ENCODE assay signal across 17 mouse cellular contexts in genomic region chr7:96484006-96484581, GRCm38 (mm10).
DNase-seq lines count a peak whose midpoint lies in the region; ATAC-seq and TF ChIP-seq lines count a peak whose summit lies in the region.
"Had no signal": no experiment of that assay in that cellular context is flagged by ENCODE, and none has a peak within 500 bp of the region (broad histone marks: within the 10 kb centered on the region; RNA-seq: fewer than 3 reads in every experiment).

No protein-coding gene starts in this region.

- H3K4me2 ChIP-seq in hindbrain, postnatal 0 days (ENCODE audit: low read depth, low read length) = no peak overlapping the region
- H3K4me2 ChIP-seq in hindbrain, embryonic 14.5 days (replicated peaks) = no peak overlapping the region
- H3K4me2 ChIP-seq in limb, embryonic 13.5 days (replicated peaks) = no peak overlapping the region
- H3K4me2 ChIP-seq: hindbrain, embryonic 13.5 days; liver, embryonic 12.5 days; lung, embryonic 15.5 days; stomach, embryonic 15.5 days had no signal

- no peaks in the 10 kb centered on the region for H3K36me3 ChIP-seq in hindbrain, postnatal 0 days (ENCODE audit: insufficient read depth, low read length)
- no peaks in the 10 kb centered on the region for H3K36me3 ChIP-seq in hindbrain, embryonic 14.5 days (replicated peaks; ENCODE audit: control insufficient read depth, insufficient read depth)
- no peaks in the 10 kb centered on the region for H3K36me3 ChIP-seq in kidney, adult 2 months (ENCODE audit: control insufficient read depth, insufficient read depth, low read length)
- H3K36me3 ChIP-seq in limb, embryonic 13.5 days = no peaks in the 10 kb centered on the region
- H3K36me3 ChIP-seq: hindbrain, embryonic 13.5 days; liver, embryonic 12.5 days; lung, embryonic 15.5 days; stomach, embryonic 15.5 days had no signal

- ATAC-seq in hindbrain, postnatal 0 days = peak; percentile 39; the same call in 1 of the 2 replicates
- no peak for ATAC-seq in hindbrain, embryonic 14.5 days (ENCODE audit: low FRiP score)
- ATAC-seq in limb, embryonic 13.5 days (ENCODE audit: low FRiP score, low read depth) = peak; percentile 36; the same call in 1 of the 2 replicates
- ATAC-seq: CD4-positive, CD25-positive, alpha-beta regulatory T cell, adult 4 months; forebrain, embryonic 16.5 days; liver, embryonic 12.5 days had no signal

- 60% methylated on average over 1 of the region's 1 CpGs for WGBS in hindbrain, postnatal 0 days
- WGBS in hindbrain, embryonic 14.5 days = 80% methylated on average over 1 of the region's 1 CpGs
- WGBS in kidney, adult 2 months = 68% methylated on average over 1 of the region's 1 CpGs
- WGBS in limb, embryonic 13.5 days = 32% methylated on average over 1 of the region's 1 CpGs

- H3K4me3 ChIP-seq in hindbrain, postnatal 0 days (ENCODE audit: low read length) = no peak overlapping the region
- H3K4me3 ChIP-seq in hindbrain, embryonic 14.5 days (replicated peaks; ENCODE audit: low read length) = no peak overlapping the region
- H3K4me3 ChIP-seq in kidney, adult 2 months (ENCODE audit: insufficient read depth, low read depth, low read length) = no peak overlapping the region
- no peak overlapping the region for H3K4me3 ChIP-seq in limb, embryonic 13.5 days
- H3K4me3 ChIP-seq: hindbrain, embryonic 13.5 days; liver, embryonic 12.5 days; lung, embryonic 15.5 days; stomach, embryonic 15.5 days had no signal

- TF ChIP-seq CTCF in hindbrain, postnatal 0 days (IDR thresholded peaks at IDR 0.05; ENCODE audit: low read depth) = no peak
- TF ChIP-seq CTCF in kidney, adult 2 months (conservative IDR thresholded peaks at IDR 0.05; ENCODE audit: insufficient read depth, insufficient read length, low read depth, low read length) = no peak

- no peak for TF ChIP-seq POLR2A in kidney, adult 2 months (IDR thresholded peaks at IDR 0.05; ENCODE audit: low read depth, low read length)

- no peaks in the 10 kb centered on the region for H3K9me3 ChIP-seq in hindbrain, postnatal 0 days (ENCODE audit: low read length)
- H3K9me3 ChIP-seq in hindbrain, embryonic 14.5 days (ENCODE audit: control insufficient read depth, low read length) = no peaks in the 10 kb centered on the region
- H3K9me3 ChIP-seq in limb, embryonic 13.5 days = no peaks in the 10 kb centered on the region
- H3K9me3 ChIP-seq: hindbrain, embryonic 13.5 days; liver, embryonic 12.5 days; lung, embryonic 15.5 days; stomach, embryonic 15.5 days had no signal

- no peaks in the 10 kb centered on the region for H3K4me1 ChIP-seq in hindbrain, postnatal 0 days (ENCODE audit: insufficient read depth, low read length)
- no peaks in the 10 kb centered on the region for H3K4me1 ChIP-seq in hindbrain, embryonic 14.5 days (replicated peaks; ENCODE audit: control insufficient read depth, insufficient read depth, low read length)
- peaks cover 4% of the 10 kb centered on the region; the same call in 1 of the 2 replicates for H3K4me1 ChIP-seq in kidney, adult 2 months (ENCODE audit: control insufficient read depth, insufficient read depth, low read length)
- peaks cover 16% of the 10 kb centered on the region for H3K4me1 ChIP-seq in limb, embryonic 13.5 days
- H3K4me1 ChIP-seq: liver, embryonic 12.5 days; lung, embryonic 15.5 days; stomach, embryonic 15.5 days had no signal

- H3K27me3 ChIP-seq in hindbrain, postnatal 0 days (ENCODE audit: insufficient read depth, low read length) = no peaks in the 10 kb centered on the region
- no peaks in the 10 kb centered on the region for H3K27me3 ChIP-seq in hindbrain, embryonic 14.5 days (ENCODE audit: control insufficient read depth, insufficient read depth, low read length)
- no peaks in the 10 kb centered on the region for H3K27me3 ChIP-seq in kidney, adult 2 months (replicated peaks; ENCODE audit: control insufficient read depth, insufficient read depth, low read length)
- no peaks in the 10 kb centered on the region for H3K27me3 ChIP-seq in limb, embryonic 13.5 days
- H3K27me3 ChIP-seq: hindbrain, embryonic 13.5 days; liver, embryonic 12.5 days; lung, embryonic 15.5 days; stomach, embryonic 15.5 days had no signal

- no peak overlapping the region for H3K9ac ChIP-seq in hindbrain, postnatal 0 days (replicated peaks; ENCODE audit: low read length)
- H3K9ac ChIP-seq in hindbrain, embryonic 14.5 days = no peak overlapping the region
- H3K9ac ChIP-seq in limb, embryonic 13.5 days = no peak overlapping the region
- H3K9ac ChIP-seq: hindbrain, embryonic 13.5 days; liver, embryonic 12.5 days; lung, embryonic 15.5 days; stomach, embryonic 15.5 days had no signal

- H3K27ac ChIP-seq in hindbrain, postnatal 0 days = no peak overlapping the region
- H3K27ac ChIP-seq in hindbrain, embryonic 14.5 days = no peak overlapping the region
- peak overlapping the region; percentile 45; the same call in 1 of the 2 replicates for H3K27ac ChIP-seq in kidney, adult 2 months (ENCODE audit: insufficient read depth, low read depth, low read length)
- H3K27ac ChIP-seq in limb, embryonic 13.5 days = no peak overlapping the region
- H3K27ac ChIP-seq: hindbrain, embryonic 13.5 days; liver, embryonic 12.5 days; lung, embryonic 15.5 days; stomach, embryonic 15.5 days had no signal

- DNase-seq in hindbrain, postnatal 0 days (ENCODE audit: low spot score) = no peak
- no peak for DNase-seq in hindbrain, embryonic 14.5 days (ENCODE audit: low spot score)
- peak; percentile 57 for DNase-seq in brain, adult 2 months (ENCODE audit: low read depth, low spot score)
- peak; percentile 64 for DNase-seq in kidney, adult 2 months
- no peak for DNase-seq in urinary bladder, adult 2 months (ENCODE audit: low spot score)
- DNase-seq in adrenal gland, postnatal 4 days (ENCODE audit: low spot score in 2 of 2) = no peak
- DNase-seq: cerebellum, adult 9-11 months; embryo, embryonic 11 days; right cerebral cortex, adult 18-20 months; spleen, adult 18-20 months had no signal

Comparison
In these comparisons a context has a peak if more than half of its experiments do, and no peak if none do; other contexts are left out.
1. DNase-seq: peak in brain, adult 2 months (single experiment) and kidney, adult 2 months (single experiment); none in hindbrain, postnatal 0 days (single experiment), hindbrain, embryonic 14.5 days (single experiment), urinary bladder, adult 2 months (single experiment) and adrenal gland, postnatal 4 days (0 of 2).